Mouse (Mus musculus): ENCODE data around the gene Pwwp2b. TPM values are rescaled to one million over a fixed set of nuclear protein-coding genes. Genes with fewer than 3 reads are reported as not detected.
A peak's percentile ranks its signal among the peaks of the same experiment; 100 is the strongest.

Gene Pwwp2b
- polyA plus RNA-seq, 1 experiment from 2014 or later, result 9.4 TPM

DNA sequence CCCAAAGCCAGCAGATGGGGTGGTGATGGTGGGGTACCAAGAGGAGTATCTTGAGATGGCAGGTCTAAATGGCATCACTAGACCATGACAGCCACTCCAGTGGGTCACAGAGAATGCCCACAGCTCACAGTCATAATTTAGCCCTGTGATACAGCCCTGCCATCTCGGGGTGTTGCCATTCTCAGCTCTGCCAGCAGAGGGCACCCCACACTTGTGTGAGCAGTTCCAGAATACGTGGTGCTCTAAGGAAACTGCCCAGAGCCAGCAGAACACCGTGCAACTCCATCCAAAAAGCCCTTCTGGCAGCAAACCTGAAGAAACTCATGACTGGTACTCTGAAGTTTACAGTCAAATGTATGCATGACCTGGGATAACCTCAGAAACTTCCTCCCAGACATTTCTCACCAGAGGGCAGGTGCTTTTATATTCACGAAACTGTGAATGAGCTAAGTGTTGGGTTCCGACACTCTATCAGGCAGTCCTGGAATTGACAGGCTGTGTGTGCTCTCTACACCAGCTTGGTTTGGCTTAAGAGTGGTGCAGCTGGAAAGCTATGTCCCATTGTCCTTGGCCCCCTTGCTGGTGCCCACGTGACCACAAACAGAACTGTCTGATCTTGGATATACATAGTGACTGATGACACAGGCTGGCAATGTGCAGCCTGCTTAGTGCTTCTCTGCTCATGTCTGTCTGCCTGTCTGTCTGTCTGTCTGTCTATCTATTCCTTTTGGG lies 55.2 kb downstream of the Pwwp2b start:
- no peak overlapping the region for H3K9ac ChIP-seq (ENCODE audit: low read depth, low read length)
- ATAC-seq (replicated peaks; ENCODE audit: low FRiP score, low read depth) (peak; percentile 60), DNase-seq (ENCODE audit: low spot score) (peak; percentile 80)
- H3K36me3 ChIP-seq (ENCODE audit: insufficient read depth, low read length), result no peaks in the 10 kb centered on the region
- no peaks in the 10 kb centered on the region for H3K4me1 ChIP-seq (replicated peaks; ENCODE audit: insufficient read depth, low read length)
- H3K27me3 ChIP-seq (ENCODE audit: insufficient read depth, low read length), result no peaks in the 10 kb centered on the region
- H3K4me3 ChIP-seq (replicated peaks; ENCODE audit: low read depth, low read length), result no peak overlapping the region
- H3K27ac ChIP-seq, result no peak overlapping the region
- TF ChIP-seq CTCF (IDR thresholded peaks at IDR 0.05; ENCODE audit: low read depth), result peak; percentile 99
- H3K9me3 ChIP-seq (replicated peaks; ENCODE audit: low read length), result no peaks in the 10 kb centered on the region
- 40% methylated on average over 6 of the region's 6 CpGs for WGBS
- H3K4me2 ChIP-seq (ENCODE audit: low read length), result no peak overlapping the region

GRCm38 (mm10) chr7:139304322-139304721 lies 56.0 kb downstream of the Pwwp2b start:
- Histone ChIP-seq H3K4me2 (ENCODE audit: low read length) (no peak overlapping the region), H3K9ac (ENCODE audit: low read depth, low read length) (no peak overlapping the region), H3K9me3 (replicated peaks; ENCODE audit: low read length) (no peaks in the 10 kb centered on the region), H3K4me3 (replicated peaks; ENCODE audit: low read depth, low read length) (no peak overlapping the region), H3K27ac (no peak overlapping the region), H3K27me3 (ENCODE audit: insufficient read depth, low read length) (no peaks in the 10 kb centered on the region), H3K36me3 (ENCODE audit: insufficient read depth, low read length) (no peaks in the 10 kb centered on the region), H3K4me1 (replicated peaks; ENCODE audit: insufficient read depth, low read length) (peaks cover 3% of the 10 kb centered on the region; the same call in 1 of the 2 replicates)
- peak; percentile 50 for TF ChIP-seq CTCF (IDR thresholded peaks at IDR 0.05; ENCODE audit: low read depth)
- 34% methylated on average over 5 of the region's 5 CpGs for WGBS
- no peak for ATAC-seq (replicated peaks; ENCODE audit: low FRiP score, low read depth)
- no peak for DNase-seq (ENCODE audit: low spot score)

GRCm38 (mm10) chr7:139307056-139307455 lies 58.8 kb downstream of the Pwwp2b start:
- H3K9ac ChIP-seq (ENCODE audit: low read depth, low read length), result no peak overlapping the region
- H3K4me2 ChIP-seq (ENCODE audit: low read length), result no peak overlapping the region
- H3K4me1 ChIP-seq (replicated peaks; ENCODE audit: insufficient read depth, low read length), result peaks cover 3% of the 10 kb centered on the region; the same call in 1 of the 2 replicates
- no peaks in the 10 kb centered on the region for H3K36me3 ChIP-seq (ENCODE audit: insufficient read depth, low read length)
- no peaks in the 10 kb centered on the region for H3K9me3 ChIP-seq (replicated peaks; ENCODE audit: low read length)
- ATAC-seq (replicated peaks; ENCODE audit: low FRiP score, low read depth), result no peak; the same call in 1 of the 2 replicates
- DNase-seq (ENCODE audit: low spot score), result no peak
- WGBS, result 23% methylated on average over 2 of the region's 2 CpGs
- no peaks in the 10 kb centered on the region for H3K27me3 ChIP-seq (ENCODE audit: insufficient read depth, low read length)
- H3K4me3 ChIP-seq (replicated peaks; ENCODE audit: low read depth, low read length), result no peak overlapping the region
- TF ChIP-seq CTCF (IDR thresholded peaks at IDR 0.05; ENCODE audit: low read depth), result peak; percentile 11; the same call in 1 of the 2 replicates
- H3K27ac ChIP-seq, result no peak overlapping the region

GRCm38 (mm10) chr7:139308140-139308895 lies 60.0 kb downstream of the Pwwp2b start:
- DNase-seq (ENCODE audit: low spot score) (peak; percentile 49), ATAC-seq (replicated peaks; ENCODE audit: low FRiP score, low read depth) (no peak)
- H3K36me3 ChIP-seq (ENCODE audit: insufficient read depth, low read length), result no peaks in the 10 kb centered on the region
- H3K9ac ChIP-seq (ENCODE audit: low read depth, low read length), result no peak overlapping the region
- WGBS, result 67% methylated on average over 8 of the region's 8 CpGs
- H3K4me2 ChIP-seq (ENCODE audit: low read length), result no peak overlapping the region
- H3K4me1 ChIP-seq (replicated peaks; ENCODE audit: insufficient read depth, low read length), result peaks cover 3% of the 10 kb centered on the region; the same call in 1 of the 2 replicates
- no peaks in the 10 kb centered on the region for H3K27me3 ChIP-seq (ENCODE audit: insufficient read depth, low read length)
- H3K9me3 ChIP-seq (replicated peaks; ENCODE audit: low read length), result no peaks in the 10 kb centered on the region
- no peak overlapping the region for H3K4me3 ChIP-seq (replicated peaks; ENCODE audit: low read depth, low read length)
- peak; percentile 58 for TF ChIP-seq CTCF (IDR thresholded peaks at IDR 0.05; ENCODE audit: low read depth)
- no peak overlapping the region for H3K27ac ChIP-seq

- Histone ChIP-seq H3K4me1 (replicated peaks; ENCODE audit: insufficient read depth, low read length) (peaks cover 3% of the 10 kb centered on the region; the same call in 1 of the 2 replicates), H3K9ac (ENCODE audit: low read depth, low read length) (no peak overlapping the region), H3K4me2 (ENCODE audit: low read length) (no peak overlapping the region), H3K27ac (no peak overlapping the region), H3K9me3 (replicated peaks; ENCODE audit: low read length) (no peaks in the 10 kb centered on the region), H3K36me3 (ENCODE audit: insufficient read depth, low read length) (no peaks in the 10 kb centered on the region), H3K27me3 (ENCODE audit: insufficient read depth, low read length) (no peaks in the 10 kb centered on the region), H3K4me3 (replicated peaks; ENCODE audit: low read depth, low read length) (no peak overlapping the region)
- DNase-seq (ENCODE audit: low spot score) (peak; percentile 66), ATAC-seq (replicated peaks; ENCODE audit: low FRiP score, low read depth) (peak; percentile 53; the same call in 1 of the 2 replicates)
- 32% methylated on average over 2 of the region's 2 CpGs for WGBS
- TF ChIP-seq CTCF (IDR thresholded peaks at IDR 0.05; ENCODE audit: low read depth), result peak; percentile 48
Observed at GRCm38 (mm10) chr7:139309106-139309505, 60.8 kb downstream of the Pwwp2b start.

- DNase-seq (ENCODE audit: low spot score) (peak; percentile 33), ATAC-seq (replicated peaks; ENCODE audit: low FRiP score, low read depth) (no peak; the same call in 1 of the 2 replicates)
- Histone ChIP-seq H3K9ac (ENCODE audit: low read depth, low read length) (peak overlapping the region; percentile 18; the same call in 1 of the 2 replicates), H3K4me3 (replicated peaks; ENCODE audit: low read depth, low read length) (no peak overlapping the region), H3K27ac (no peak overlapping the region), H3K4me2 (ENCODE audit: low read length) (no peak overlapping the region), H3K9me3 (replicated peaks; ENCODE audit: low read length) (no peaks in the 10 kb centered on the region), H3K36me3 (ENCODE audit: insufficient read depth, low read length) (no peaks in the 10 kb centered on the region), H3K27me3 (ENCODE audit: insufficient read depth, low read length) (no peaks in the 10 kb centered on the region), H3K4me1 (replicated peaks; ENCODE audit: insufficient read depth, low read length) (peaks cover 3% of the 10 kb centered on the region; the same call in 1 of the 2 replicates)
- 43% methylated on average over 6 of the region's 6 CpGs for WGBS
- TF ChIP-seq CTCF (IDR thresholded peaks at IDR 0.05; ENCODE audit: low read depth), result no peak
Observed at GRCm38 (mm10) chr7:139310487-139310951, 62.2 kb downstream of the Pwwp2b start.

Measured in kidney, postnatal 0 days (tissue).